Mouse (Mus musculus): Measurements from ENCODE around the gene Lrfn4.

Gene Lrfn4

DNA sequence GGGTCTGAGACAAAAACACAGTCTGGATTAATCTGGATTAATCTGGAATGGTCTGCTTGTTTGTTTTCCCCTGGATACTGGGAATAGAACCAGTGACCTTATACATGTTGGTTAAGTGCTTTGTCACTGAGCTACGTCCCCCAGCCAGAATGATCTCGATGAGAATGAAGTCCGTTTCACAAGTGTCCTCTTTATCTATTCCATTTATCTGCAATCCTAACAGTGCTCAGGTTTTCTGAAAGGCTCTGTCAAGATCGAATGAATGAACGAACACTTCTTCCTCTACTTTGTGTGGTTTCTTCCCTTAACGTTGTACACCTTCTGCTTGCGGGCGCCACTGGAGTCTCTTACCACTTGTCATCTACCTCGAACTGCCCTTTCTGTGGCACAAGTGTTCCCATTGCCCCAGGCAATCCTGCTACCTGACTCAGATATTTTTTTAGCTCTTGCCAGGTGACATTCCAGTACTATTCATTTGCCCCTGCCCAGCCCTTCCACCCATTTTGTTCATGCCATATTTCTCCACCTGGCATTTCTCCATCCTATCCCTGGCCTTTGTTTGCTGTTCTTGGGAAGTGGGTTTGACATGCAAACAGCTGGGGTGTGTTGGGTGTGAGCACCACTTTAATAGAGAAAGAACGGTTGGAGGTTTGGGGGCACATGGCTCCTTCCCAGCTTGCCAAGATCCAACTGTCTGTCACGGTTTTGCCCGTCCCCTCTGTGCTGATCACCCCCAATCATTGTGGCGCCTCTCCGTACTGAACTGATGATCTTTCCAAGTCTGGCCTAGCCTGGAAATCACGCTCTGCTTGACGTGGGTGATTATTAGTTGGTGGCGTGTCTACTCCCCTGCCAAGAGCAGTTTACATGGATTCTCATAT lies 45.9 kb downstream of the Lrfn4 start:
- no peak for DNase-seq (ENCODE audit: low spot score)

DNA sequence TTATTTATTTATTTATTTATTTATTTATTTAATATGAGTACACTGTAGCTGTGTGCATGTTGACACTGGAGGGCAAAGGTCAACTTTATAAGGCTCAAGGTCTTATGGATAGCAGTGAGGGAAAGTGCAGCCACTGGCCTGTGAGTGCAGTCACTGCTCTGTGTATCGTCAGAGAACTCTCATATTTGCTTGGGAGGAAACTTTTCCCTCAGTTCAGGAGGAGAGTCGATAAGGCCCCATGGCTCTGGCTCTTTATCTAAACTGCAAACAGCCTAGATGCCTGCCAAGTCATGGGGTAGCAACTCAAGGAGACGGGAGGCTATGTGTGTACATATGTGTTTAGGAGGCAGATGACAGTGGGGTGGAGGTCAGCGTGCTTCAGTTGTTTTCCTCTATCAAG lies 46.6 kb downstream of the Lrfn4 start:
- no peak for DNase-seq (ENCODE audit: low spot score)

DNA sequence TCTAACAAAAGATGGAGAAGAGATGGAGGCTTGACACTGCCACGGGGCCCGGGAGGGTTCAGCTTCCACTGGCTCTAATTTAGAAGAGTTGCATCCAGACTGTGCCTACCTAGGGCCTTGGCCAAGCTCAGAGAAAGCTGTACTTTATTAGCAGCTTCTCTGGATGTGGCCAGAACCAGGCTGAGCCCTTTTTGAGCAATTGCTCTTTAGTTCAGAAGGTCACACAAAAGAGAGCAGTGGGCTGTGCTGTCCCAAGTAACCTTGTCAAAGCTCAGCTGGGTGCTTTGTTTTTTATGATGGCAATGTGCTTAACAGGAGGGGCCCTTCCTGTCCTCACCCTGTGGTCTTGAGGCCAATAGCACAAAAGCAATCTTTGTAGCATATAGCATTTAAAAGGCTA lies 47.8 kb downstream of the Lrfn4 start:
- DNase-seq (ENCODE audit: low spot score), result no peak

DNA sequence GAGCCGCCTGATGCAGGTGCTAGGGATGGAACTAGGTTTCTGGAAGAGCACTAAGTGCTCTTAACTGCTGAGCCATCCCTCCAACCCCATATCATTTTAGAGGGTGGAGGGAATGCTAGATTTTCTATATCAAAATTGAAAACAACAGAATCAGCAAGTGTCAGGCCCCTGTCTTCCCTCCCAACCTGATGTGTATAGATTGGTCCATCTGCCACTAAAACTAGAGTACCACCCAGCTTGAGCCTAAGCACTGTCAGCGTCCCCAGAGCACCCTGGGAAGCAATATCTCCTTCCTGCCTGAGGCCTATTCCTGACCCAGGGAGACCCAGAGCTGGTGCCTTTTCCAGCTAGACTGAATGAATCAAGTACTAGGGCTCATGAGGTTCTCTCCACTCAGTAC lies 48.6 kb downstream of the Lrfn4 start:
- DNase-seq (ENCODE audit: low spot score), result no peak

DNA sequence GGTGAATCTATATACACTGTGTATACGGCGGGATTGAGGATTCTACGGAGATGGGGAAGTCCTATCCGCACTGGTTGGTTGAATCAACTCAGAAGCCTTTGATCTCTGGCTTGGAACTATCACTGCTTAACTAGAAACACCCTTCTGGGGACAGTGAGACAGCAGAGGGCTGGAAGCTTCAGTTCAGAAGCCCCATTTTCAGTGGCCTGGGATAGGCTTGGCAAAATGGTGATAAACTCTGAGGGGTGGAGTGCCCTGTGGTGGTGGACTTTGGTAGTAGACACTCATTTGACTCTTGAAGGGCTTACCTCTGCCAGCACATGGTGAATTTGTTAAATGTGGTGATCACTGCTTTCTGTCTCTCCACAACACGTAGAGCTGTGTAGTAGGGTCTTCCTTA lies 49.8 kb downstream of the Lrfn4 start:
- no peak for DNase-seq (ENCODE audit: low spot score)
